9 mouse cellular contexts compared by ENCODE assay signal in genomic region chr8:47787705-47788104, GRCm38 (mm10). TPM values are rescaled to one million over a fixed set of nuclear protein-coding genes. Genes with fewer than 3 reads are reported as not detected.
DNase-seq lines count a peak whose midpoint lies in the region; ATAC-seq and TF ChIP-seq lines count a peak whose summit lies in the region.
"Had no signal": no experiment of that assay in that cellular context is flagged by ENCODE, and none has a peak within 500 bp of the region (broad histone marks: within the 10 kb centered on the region; RNA-seq: fewer than 3 reads in every experiment).

No protein-coding gene starts in this region.

- no peaks in the 10 kb centered on the region for H3K9me3 ChIP-seq in hindbrain, embryonic 13.5 days
- no peaks in the 10 kb centered on the region for H3K9me3 ChIP-seq in hindbrain, postnatal 0 days (ENCODE audit: low read length)
- no peaks in the 10 kb centered on the region for H3K9me3 ChIP-seq in heart, embryonic 16.5 days (replicated peaks; ENCODE audit: control insufficient read depth, low read length)

- H3K27ac ChIP-seq in hindbrain, embryonic 13.5 days = no peak overlapping the region
- H3K27ac ChIP-seq in hindbrain, postnatal 0 days = no peak overlapping the region
- H3K27ac ChIP-seq in heart, embryonic 16.5 days (ENCODE audit: low read length) = no peak overlapping the region
- no peak overlapping the region for H3K27ac ChIP-seq in left cerebral cortex, adult 2 months

- no peak overlapping the region for H3K9ac ChIP-seq in hindbrain, embryonic 13.5 days
- H3K9ac ChIP-seq in hindbrain, postnatal 0 days (replicated peaks; ENCODE audit: low read length) = no peak overlapping the region
- no peak overlapping the region for H3K9ac ChIP-seq in heart, embryonic 16.5 days (ENCODE audit: low read length)

- DNase-seq in hindbrain, postnatal 0 days (ENCODE audit: low spot score) = no peak
- peak; percentile 40 for DNase-seq in embryo, embryonic 11 days
- DNase-seq in cerebellum, adult 18-20 months = no peak
- DNase-seq in urinary bladder, postnatal 36 days (ENCODE audit: low spot score in 2 of 2) = no peak
- no peak for DNase-seq in left cerebral cortex, adult 2 months (ENCODE audit: extremely low spot score in 1 of 2, low spot score in 2 of 2)
- DNase-seq: thymus, postnatal 36 days had no signal

- H3K27me3 ChIP-seq in hindbrain, embryonic 13.5 days = no peaks in the 10 kb centered on the region
- no peaks in the 10 kb centered on the region for H3K27me3 ChIP-seq in hindbrain, postnatal 0 days (ENCODE audit: insufficient read depth, low read length)
- no peaks in the 10 kb centered on the region for H3K27me3 ChIP-seq in heart, embryonic 16.5 days (ENCODE audit: control insufficient read depth, insufficient read depth, low read length)
- H3K27me3 ChIP-seq in myocyte (ENCODE audit: control insufficient read depth, insufficient read depth, insufficient read length) = no peaks in the 10 kb centered on the region

- H3K4me2 ChIP-seq in hindbrain, embryonic 13.5 days = 0 out of 2 replicates have a peak overlapping the region, but pooled peaks have one; percentile 6
- H3K4me2 ChIP-seq in hindbrain, postnatal 0 days (ENCODE audit: low read depth, low read length) = no peak overlapping the region
- H3K4me2 ChIP-seq in heart, embryonic 16.5 days (ENCODE audit: low read depth, low read length) = peak overlapping the region; percentile 41
- peak overlapping the region; percentile 27 for H3K4me2 ChIP-seq in myocyte (ENCODE audit: low read depth)

- no peak for TF ChIP-seq POLR2A in myocyte (IDR thresholded peaks at IDR 0.05; ENCODE audit: insufficient read length, low read depth)

- no peaks in the 10 kb centered on the region for H3K36me3 ChIP-seq in hindbrain, embryonic 13.5 days
- no peaks in the 10 kb centered on the region for H3K36me3 ChIP-seq in hindbrain, postnatal 0 days (ENCODE audit: insufficient read depth, low read length)
- H3K36me3 ChIP-seq in heart, embryonic 16.5 days (ENCODE audit: control insufficient read depth, insufficient read depth) = no peaks in the 10 kb centered on the region
- no peaks in the 10 kb centered on the region for H3K36me3 ChIP-seq in myocyte (ENCODE audit: control insufficient read depth, insufficient read depth)

- H3K4me1 ChIP-seq in hindbrain, embryonic 13.5 days (replicated peaks) = 0 out of 2 replicates have a peak, but pooled peaks cover 5% of the 10 kb centered on the region
- H3K4me1 ChIP-seq in hindbrain, postnatal 0 days (ENCODE audit: insufficient read depth, low read length) = no peaks in the 10 kb centered on the region
- H3K4me1 ChIP-seq in heart, embryonic 16.5 days (ENCODE audit: control insufficient read depth, insufficient read depth, low read length) = peaks cover 4% of the 10 kb centered on the region; the same call in 1 of the 2 replicates

- no peaks in the 10 kb centered on the region for H3K79me2 ChIP-seq in myocyte (ENCODE audit: control insufficient read depth, insufficient read depth)

- ATAC-seq in hindbrain, embryonic 13.5 days (ENCODE audit: low FRiP score) = no peak
- ATAC-seq in hindbrain, postnatal 0 days = no peak
- peak; percentile 77 for ATAC-seq in heart, embryonic 16.5 days (replicated peaks; ENCODE audit: extremely low read depth, insufficient read depth, low FRiP score)

- TF ChIP-seq CTCF in hindbrain, postnatal 0 days (IDR thresholded peaks at IDR 0.05; ENCODE audit: low read depth) = no peak
- TF ChIP-seq CTCF in left cerebral cortex, adult 2 months (IDR thresholded peaks at IDR 0.05) = no peak

- 57% methylated on average over 10 of the region's 10 CpGs for WGBS in hindbrain, embryonic 13.5 days
- WGBS in hindbrain, postnatal 0 days = 60% methylated on average over 10 of the region's 10 CpGs
- WGBS in heart, embryonic 16.5 days = 22% methylated on average over 10 of the region's 10 CpGs

- no peak overlapping the region for H3K4me3 ChIP-seq in hindbrain, embryonic 13.5 days
- no peak overlapping the region for H3K4me3 ChIP-seq in hindbrain, postnatal 0 days (ENCODE audit: low read length)
- H3K4me3 ChIP-seq in heart, embryonic 16.5 days (ENCODE audit: low read length) = no peak overlapping the region
- H3K4me3 ChIP-seq in myocyte = no peak overlapping the region
- H3K4me3 ChIP-seq in left cerebral cortex, adult 2 months = no peak overlapping the region

- H3ac ChIP-seq in myocyte (ENCODE audit: control insufficient read depth, insufficient read length) = no peak overlapping the region

- intact Hi-C loops in left cerebral cortex, adult 2 months (cut with DNase I) = no loop called here

TF ChIP-seq in myocyte, 11 proteins besides CTCF, POLR2A, EP300 and RAD21:
- TF ChIP-seq MAX (IDR thresholded peaks at IDR 0.05; ENCODE audit: low read depth) (no peak), E2F4 (IDR thresholded peaks at IDR 0.05; ENCODE audit: insufficient read depth) (no peak), SRF (IDR thresholded peaks at IDR 0.05; ENCODE audit: control insufficient read depth, insufficient read length, low read depth) (no peak)

RNA-seq across cellular contexts. Expression of gene Cldn24, which starts 34.2 kb away (rescaled TPM):
- not detected in 2 replicates for polyA plus RNA-seq in hindbrain, embryonic 13.5 days (2015; fragmentation: Nextera tagmentation; extraction: Ambion mirVana)
- not detected in 2 replicates for total RNA-seq in hindbrain, postnatal 0 days (2014; rRNA removed)
- polyA plus RNA-seq in hindbrain, postnatal 0 days (2015; fragmentation: Nextera tagmentation; extraction: Ambion mirVana) = not detected in 2 replicates
- not detected in 2 replicates for polyA plus RNA-seq in heart, embryonic 16.5 days (2015; fragmentation: Nextera tagmentation; extraction: Ambion mirVana)
- not detected for polyA plus RNA-seq in myocyte (2012; fragmentation: generic; extraction: Trizol)
- not detected for total RNA-seq in left cerebral cortex, adult 2 months (2021)

RNA-seq across cellular contexts. Expression of gene Cldn22, which starts 36.6 kb away (rescaled TPM):
- polyA plus RNA-seq in hindbrain, embryonic 13.5 days (2015; fragmentation: Nextera tagmentation; extraction: Ambion mirVana) = not detected in 2 replicates
- not detected in 2 replicates for total RNA-seq in hindbrain, postnatal 0 days (2014; rRNA removed)
- not detected in 2 replicates for polyA plus RNA-seq in hindbrain, postnatal 0 days (2015; fragmentation: Nextera tagmentation; extraction: Ambion mirVana)
- polyA plus RNA-seq in heart, embryonic 16.5 days (2015; fragmentation: Nextera tagmentation; extraction: Ambion mirVana) = not detected in 2 replicates
- not detected for polyA plus RNA-seq in myocyte (2012; fragmentation: generic; extraction: Trizol)
- under 1 TPM in 1 of 2 experiments, not detected in 1; 0.58 TPM for total RNA-seq in left cerebral cortex, adult 2 months (2021)
